Mouse (Mus musculus): ENCODE measurements around the gene Rfx1.

DNA sequence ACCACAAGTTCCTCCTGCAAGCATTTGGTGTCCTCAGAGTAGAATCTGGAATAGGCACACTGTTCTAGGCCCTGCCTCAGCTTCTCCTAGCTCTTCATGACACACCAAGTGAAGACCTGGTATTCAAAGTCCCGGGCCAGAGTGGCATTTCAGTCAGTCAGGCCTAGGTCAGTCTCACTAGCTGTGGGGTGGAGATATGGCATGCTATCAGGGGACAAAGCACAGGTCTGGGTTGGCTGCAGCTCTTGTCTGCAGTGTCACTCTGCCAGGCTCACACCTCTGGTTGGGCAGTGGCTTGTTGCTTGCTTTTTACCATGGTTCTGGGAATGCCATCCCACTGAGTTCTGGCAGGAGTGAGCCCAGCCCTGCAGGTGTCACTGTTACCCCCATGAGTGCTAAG lies 9.8 kb downstream of the Rfx1 start:
- TF ChIP-seq CTCF (IDR thresholded peaks at IDR 0.05; ENCODE audit: insufficient read depth, low read depth, low read length) = no peak
- TF ChIP-seq POLR2A (IDR thresholded peaks at IDR 0.05; ENCODE audit: insufficient read depth, low read depth, low read length) = no peak
